In genomic region chr9:71667616-71668015, GRCm38 (mm10) we compare ENCODE assay signal across 10 mouse cellular contexts.
A peak's percentile ranks its signal among the peaks of the same experiment; 100 is the strongest.
DNase-seq lines count a peak whose midpoint lies in the region; ATAC-seq and TF ChIP-seq lines count a peak whose summit lies in the region.
"Had no signal": no experiment of that assay in that cellular context is flagged by ENCODE, and none has a peak within 500 bp of the region (broad histone marks: within the 10 kb centered on the region; RNA-seq: fewer than 3 reads in every experiment).

No protein-coding gene starts in this region.

- H3K36me3 ChIP-seq in heart, postnatal 0 days (replicated peaks; ENCODE audit: control insufficient read depth, insufficient read depth, low read length): no peaks in the 10 kb centered on the region
- no peaks in the 10 kb centered on the region for H3K36me3 ChIP-seq in hindbrain, embryonic 13.5 days
- no peaks in the 10 kb centered on the region for H3K36me3 ChIP-seq in midbrain, embryonic 13.5 days

- H3K4me1 ChIP-seq in heart, postnatal 0 days (ENCODE audit: control insufficient read depth, insufficient read depth): peaks cover 54% of the 10 kb centered on the region
- H3K4me1 ChIP-seq in hindbrain, embryonic 13.5 days (replicated peaks): 0 out of 2 replicates have a peak, but pooled peaks cover 4% of the 10 kb centered on the region
- H3K4me1 ChIP-seq in midbrain, embryonic 13.5 days (replicated peaks): no peaks in the 10 kb centered on the region

- no peak overlapping the region for H3K4me3 ChIP-seq in heart, postnatal 0 days (ENCODE audit: low read depth, low read length)
- H3K4me3 ChIP-seq in hindbrain, embryonic 13.5 days: no peak overlapping the region
- no peak overlapping the region for H3K4me3 ChIP-seq in midbrain, embryonic 13.5 days (replicated peaks)

- peak; percentile 31; the same call in 1 of the 2 replicates for ATAC-seq in heart, postnatal 0 days (ENCODE audit: insufficient read depth, low read depth)
- no peak for ATAC-seq in hindbrain, embryonic 13.5 days (ENCODE audit: low FRiP score)
- ATAC-seq in midbrain, embryonic 13.5 days: no peak
- ATAC-seq: hindbrain, embryonic 16.5 days had no signal

- 43% methylated on average over 5 of the region's 5 CpGs for WGBS in heart, postnatal 0 days
- 16% methylated on average over 5 of the region's 5 CpGs for WGBS in large intestine, adult 2 months
- WGBS in hindbrain, embryonic 13.5 days: 73% methylated on average over 5 of the region's 5 CpGs
- 80% methylated on average over 5 of the region's 5 CpGs for WGBS in midbrain, embryonic 13.5 days

- H3K9ac ChIP-seq in heart, postnatal 0 days (replicated peaks; ENCODE audit: low read depth, low read length): no peak overlapping the region
- H3K9ac ChIP-seq in hindbrain, embryonic 13.5 days: no peak overlapping the region
- H3K9ac ChIP-seq in midbrain, embryonic 13.5 days (replicated peaks): no peak overlapping the region
- H3K9ac ChIP-seq: liver, embryonic 14.5 days had no signal

- peak; percentile 41; the same call in 1 of the 2 replicates for TF ChIP-seq EP300 in heart, postnatal 0 days (IDR thresholded peaks at IDR 0.05; ENCODE audit: low read depth)

- peak; percentile 46 for DNase-seq in 3134 (ENCODE audit: extremely low read depth, insufficient read length, low spot score)
- DNase-seq in adrenal gland, postnatal 14 days: peak; percentile 61
- peak; percentile 45 for DNase-seq in heart, postnatal 0 days (ENCODE audit: low spot score)
- DNase-seq in large intestine, adult 2 months (ENCODE audit: low read depth, low spot score): peak; percentile 76
- no peak for DNase-seq in cerebellum, adult 11 months
- DNase-seq in thymus, postnatal 25 days: no peak

- peak overlapping the region; percentile 83 for H3K27ac ChIP-seq in heart, postnatal 0 days (ENCODE audit: low read depth)
- H3K27ac ChIP-seq in hindbrain, embryonic 13.5 days: no peak overlapping the region
- no peak overlapping the region for H3K27ac ChIP-seq in midbrain, embryonic 13.5 days
- H3K27ac ChIP-seq: liver, embryonic 14.5 days had no signal

- no peaks in the 10 kb centered on the region for H3K27me3 ChIP-seq in heart, postnatal 0 days (ENCODE audit: control insufficient read depth, insufficient read depth, low read length)
- no peaks in the 10 kb centered on the region for H3K27me3 ChIP-seq in hindbrain, embryonic 13.5 days
- no peaks in the 10 kb centered on the region for H3K27me3 ChIP-seq in midbrain, embryonic 13.5 days

- no peaks in the 10 kb centered on the region for H3K9me3 ChIP-seq in heart, postnatal 0 days (replicated peaks; ENCODE audit: control insufficient read depth, low read length)
- no peaks in the 10 kb centered on the region for H3K9me3 ChIP-seq in hindbrain, embryonic 13.5 days
- H3K9me3 ChIP-seq in midbrain, embryonic 13.5 days: no peaks in the 10 kb centered on the region

- H3K4me2 ChIP-seq in heart, postnatal 0 days (ENCODE audit: low read depth, low read length): no peak overlapping the region
- no peak overlapping the region for H3K4me2 ChIP-seq in hindbrain, embryonic 13.5 days
- no peak overlapping the region for H3K4me2 ChIP-seq in midbrain, embryonic 13.5 days (replicated peaks)

- TF ChIP-seq CTCF in heart, postnatal 0 days (IDR thresholded peaks at IDR 0.05; ENCODE audit: low read depth): no peak

Comparison
In these comparisons a context has a peak if more than half of its experiments do, and no peak if none do; other contexts are left out.
1. DNase-seq: peak in 3134 (single experiment), adrenal gland, postnatal 14 days (single experiment), heart, postnatal 0 days (single experiment) and large intestine, adult 2 months (single experiment); none in cerebellum, adult 11 months (single experiment) and thymus, postnatal 25 days (single experiment).